Mouse (Mus musculus) intestine, embryonic 16.5 days (tissue): Measurements from ENCODE around the gene Slc27a1. TPM values are rescaled to one million over a fixed set of nuclear protein-coding genes. Genes with fewer than 3 reads are reported as not detected.
A peak's percentile ranks its signal among the peaks of the same experiment; 100 is the strongest.

Experiments
- ATAC-seq: fragments of 200-750 bp; cut with Nextera tagmentation; 2 replicates; pipeline ENCODE4 v1.8.0; 2017; ENCODE audit warnings: moderate TSS enrichment, moderate library complexity
- H3K27ac ChIP-seq: fragments of 300-500 bp; sonication (generic); 2 replicates; pipeline ENCODE4 v1.5.1; 2014; ENCODE audit warnings: mild to moderate bottlenecking, low read length
- H3K27me3 ChIP-seq: fragments of 300-500 bp; sonication (generic); replicated peaks from 2 replicates; pipeline ENCODE4 v1.6.1; 2014; ENCODE audit warnings: low read length, control low read depth, mixed read lengths; ENCODE audit not compliant: control insufficient read depth, insufficient read depth
- H3K36me3 ChIP-seq: fragments of 300-500 bp; sonication (generic); 2 replicates; pipeline ENCODE4 v1.6.1; 2014; ENCODE audit warnings: low read length, control low read depth; ENCODE audit not compliant: control insufficient read depth, insufficient read depth
- H3K4me1 ChIP-seq: fragments of 300-500 bp; sonication (generic); 2 replicates; pipeline ENCODE4 v1.6.1; 2014; ENCODE audit warnings: low read length, control low read depth, mixed read lengths; ENCODE audit not compliant: control insufficient read depth, insufficient read depth
- H3K4me2 ChIP-seq: fragments of 300-500 bp; sonication (generic); 2 replicates; pipeline ENCODE4 v1.6.1; 2014; ENCODE audit warnings: low read depth, low read length, control low read depth
- H3K4me3 ChIP-seq: fragments of 300-500 bp; sonication (generic); 2 replicates; pipeline ENCODE4 v1.5.1; 2014; ENCODE audit warnings: mild to moderate bottlenecking, low read length
- H3K9ac ChIP-seq: fragments of 300-500 bp; sonication (generic); 2 replicates; pipeline ENCODE4 v1.6.1; 2014; ENCODE audit warnings: low read depth, low read length
- H3K9me3 ChIP-seq: fragments of 300-500 bp; sonication (generic); 2 replicates; pipeline ENCODE4 v1.6.1; 2016; ENCODE audit warnings: low read length, control low read depth; ENCODE audit not compliant: control insufficient read depth
- WGBS: fragments of 180-500 bp; shearing (Covaris S2); extraction: QIAGEN DNeasy Blood & Tissue Kit; methylation state at CpG from one replicate; pipeline ENCODE4 v1.1.7; 2014; 5-methylcytosine and 5-hydroxymethylcytosine counted together
- polyA plus RNA-seq: library from polyadenylated mRNA; unstranded; fragments of >200 nt; fragmentation: Nextera tagmentation; extraction: Ambion mirVana; gene quantifications from 2 replicates; pipeline ENCODE4 v1.2.1, GENCODE M21; 2015

The Slc27a1 gene
- polyA plus RNA-seq, 1 experiment from 2014 or later = 24.3 TPM

DNA sequence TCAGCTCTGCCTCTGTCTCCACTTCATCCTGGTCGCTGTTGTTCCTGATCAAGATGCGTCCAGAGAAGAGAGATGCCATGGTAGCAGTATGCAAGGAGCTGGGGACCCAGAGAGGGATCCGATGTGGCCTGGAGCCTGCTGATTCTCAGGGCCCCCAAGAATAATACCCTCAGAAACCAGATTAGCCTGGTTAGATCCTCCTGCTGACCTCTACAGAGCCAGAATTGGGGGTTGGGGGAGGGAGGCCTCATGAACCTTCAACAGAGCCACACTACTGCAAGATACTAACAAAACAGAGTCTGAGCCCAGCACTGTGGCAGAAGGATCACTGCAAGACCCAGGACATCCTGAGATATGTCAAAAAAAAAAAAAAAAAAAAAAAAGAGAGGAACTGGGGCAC is 2.2 kb upstream of the Slc27a1 start, which contains the start of gene Nxnl1:
TSS of gene Nxnl1 (minus strand) at position 101 of the 400 bp plus-strand sequence.
- peaks cover 6% of the 10 kb centered on the region; the same call in 1 of the 2 replicates for H3K9me3 ChIP-seq
- H3K27me3 ChIP-seq = peaks cover 11% of the 10 kb centered on the region
- no peak within 1 kb of the TSS for H3K9ac ChIP-seq
- 71% methylated on average over 3 of the region's 3 CpGs for WGBS
- no peak for ATAC-seq
- no peaks in the 10 kb centered on the region for H3K36me3 ChIP-seq
- peaks cover 25% of the 10 kb centered on the region for H3K4me1 ChIP-seq
- no peak within 1 kb of the TSS for H3K4me2 ChIP-seq
- no peak within 1 kb of the TSS for H3K4me3 ChIP-seq
- no peak within 1 kb of the TSS for H3K27ac ChIP-seq

DNA sequence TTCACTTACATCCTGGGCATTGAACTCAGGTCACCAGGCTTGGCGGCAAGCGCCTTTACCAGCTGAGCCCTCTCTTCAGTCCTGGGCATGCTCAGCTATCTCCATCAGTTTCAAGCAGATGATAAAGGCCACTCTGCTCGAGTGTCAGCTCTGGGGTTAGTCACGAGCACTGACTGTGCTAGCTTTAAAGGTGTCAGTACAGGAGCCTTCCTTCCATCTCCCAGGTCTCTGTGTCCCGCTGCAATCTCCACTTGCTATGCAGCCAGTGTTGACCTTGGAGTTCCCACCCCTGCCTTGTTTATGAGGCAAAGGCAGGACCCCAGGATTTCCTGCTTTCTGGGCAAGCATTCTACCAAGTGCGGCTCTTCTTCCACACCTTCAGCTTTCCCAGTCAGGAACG is 1.1 kb upstream of the Slc27a1 start:
- Histone ChIP-seq H3K27me3 (peaks cover 2% of the 10 kb centered on the region; the same call in 1 of the 2 replicates), H3K4me1 (peaks cover 23% of the 10 kb centered on the region), H3K9me3 (peaks cover 6% of the 10 kb centered on the region; the same call in 1 of the 2 replicates), H3K4me2 (no peak overlapping the region), H3K36me3 (no peaks in the 10 kb centered on the region), H3K4me3 (no peak overlapping the region), H3K27ac (no peak overlapping the region), H3K9ac (no peak overlapping the region)
- WGBS = 76% methylated on average over 7 of the region's 7 CpGs
- ATAC-seq = no peak

DNA sequence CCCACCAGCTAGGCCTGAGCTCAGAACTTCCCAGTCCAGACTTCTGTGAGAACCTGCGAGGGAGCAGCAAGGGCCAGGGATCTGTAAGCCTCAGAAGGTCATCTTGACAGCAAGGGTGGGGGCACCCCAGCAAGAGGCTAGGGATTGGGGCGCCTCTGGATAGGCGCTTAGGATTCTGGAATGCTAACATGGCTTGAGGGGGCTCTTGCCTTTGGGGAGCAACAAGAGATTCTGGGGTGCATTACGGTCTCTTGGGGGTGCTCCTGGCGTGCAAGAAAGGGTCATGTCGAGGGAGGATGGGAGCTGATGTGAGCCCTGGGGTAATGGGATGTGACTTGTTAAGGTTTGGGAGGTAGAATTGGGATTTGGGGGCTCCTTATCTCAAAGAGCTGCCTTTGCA is 259 bp downstream of the Slc27a1 start:
- Histone ChIP-seq H3K9ac (peak overlapping the region; percentile 71), H3K4me2 (peak overlapping the region; percentile 94), H3K9me3 (peaks cover 4% of the 10 kb centered on the region; the same call in 1 of the 2 replicates), H3K36me3 (no peaks in the 10 kb centered on the region), H3K27ac (0 out of 2 replicates have a peak overlapping the region, but pooled peaks have one; percentile 91), H3K4me3 (peak overlapping the region; percentile 73), H3K4me1 (peaks cover 16% of the 10 kb centered on the region), H3K27me3 (no peaks in the 10 kb centered on the region; the same call in 1 of the 2 replicates)
- no peak for ATAC-seq
- 25% methylated on average over 6 of the region's 6 CpGs for WGBS

DNA sequence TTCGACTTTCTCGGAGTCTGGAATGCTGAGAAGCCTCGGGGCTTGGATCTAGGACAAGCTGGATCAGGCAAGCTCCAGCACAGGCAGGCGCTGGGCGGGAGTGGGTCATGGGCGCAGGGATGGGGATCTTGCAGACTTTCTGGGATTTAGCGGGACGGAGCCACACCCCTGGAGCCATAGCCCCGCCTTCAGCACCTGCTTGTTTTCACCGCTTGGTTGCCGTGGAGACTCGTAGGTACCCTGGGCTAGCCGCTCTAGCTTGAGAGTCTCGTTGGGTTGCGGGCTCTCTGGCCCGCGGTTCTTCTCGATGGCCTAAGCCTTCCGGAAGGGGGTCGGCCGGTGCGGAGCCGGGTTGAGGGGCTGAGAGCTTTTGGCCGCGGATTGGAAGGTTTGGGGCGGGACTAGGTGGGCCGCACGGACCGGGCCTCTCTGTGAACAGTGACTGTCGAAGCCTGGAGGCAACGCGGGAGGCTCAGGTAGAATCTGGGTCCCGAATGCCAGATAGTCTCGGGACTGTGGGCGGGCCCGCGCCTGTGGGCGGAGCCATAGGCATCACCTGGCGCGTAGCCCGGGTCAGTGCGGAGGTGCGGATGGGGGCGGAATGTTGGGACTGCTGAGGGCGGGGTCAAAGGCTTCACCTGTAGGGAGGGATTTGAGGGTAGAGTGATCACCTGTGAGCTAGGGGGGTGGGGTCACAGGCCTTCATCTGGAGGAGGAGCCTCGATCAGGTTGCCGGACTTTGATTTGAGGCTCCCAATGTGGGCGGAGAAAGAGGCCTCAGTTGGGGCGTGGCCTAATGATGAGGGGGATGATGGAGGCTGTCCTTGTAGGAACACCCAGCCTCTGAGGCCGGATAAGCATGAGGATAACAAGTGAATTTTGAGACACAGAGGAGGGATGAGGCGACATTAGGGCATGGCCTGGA is 946 bp downstream of the Slc27a1 start:
- Histone ChIP-seq H3K9me3 (no peaks in the 10 kb centered on the region), H3K27ac (peak overlapping the region; percentile 91), H3K4me1 (peaks cover 16% of the 10 kb centered on the region), H3K36me3 (no peaks in the 10 kb centered on the region), H3K9ac (peak overlapping the region; percentile 76), H3K4me2 (peak overlapping the region; percentile 94), H3K27me3 (no peaks in the 10 kb centered on the region), H3K4me3 (peak overlapping the region; percentile 73)
- under 1% methylated on average over 51 of the region's 51 CpGs for WGBS
- ATAC-seq = peak; percentile 82

DNA sequence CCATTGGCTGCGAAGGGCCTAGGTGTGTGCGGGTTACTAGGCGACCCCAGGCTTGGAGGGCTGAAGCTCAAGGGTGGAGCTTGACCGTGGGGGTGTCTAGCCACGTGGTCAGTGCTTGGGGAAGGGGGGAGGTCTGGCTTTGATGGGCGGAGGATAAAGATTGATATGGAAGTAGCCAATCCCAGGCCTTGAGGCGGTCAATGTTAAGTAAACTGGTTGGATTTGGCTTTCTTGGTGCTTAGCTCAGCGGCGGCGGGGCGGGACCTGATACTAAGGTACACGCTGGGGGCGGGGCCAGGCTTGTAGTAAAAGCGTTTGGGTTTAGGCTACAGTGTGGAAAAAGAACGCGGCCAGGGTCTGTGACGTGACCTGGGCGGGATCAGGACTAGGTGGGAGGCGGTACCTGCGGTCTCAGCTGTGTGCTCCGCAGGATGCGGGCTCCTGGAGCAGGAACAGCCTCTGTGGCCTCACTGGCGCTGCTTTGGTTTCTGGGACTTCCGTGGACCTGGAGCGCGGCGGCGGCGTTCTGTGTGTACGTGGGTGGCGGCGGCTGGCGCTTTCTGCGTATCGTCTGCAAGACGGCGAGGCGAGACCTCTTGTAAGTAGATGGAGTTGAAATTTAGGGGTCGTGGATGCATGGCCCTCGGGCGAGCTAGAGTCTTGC is 1.7 kb downstream of the Slc27a1 start:
- Histone ChIP-seq H3K4me1 (peaks cover 16% of the 10 kb centered on the region), H3K4me3 (peak overlapping the region; percentile 73), H3K9me3 (no peaks in the 10 kb centered on the region), H3K4me2 (peak overlapping the region; percentile 94), H3K9ac (peak overlapping the region; percentile 76), H3K36me3 (no peaks in the 10 kb centered on the region), H3K27ac (peak overlapping the region; percentile 76), H3K27me3 (no peaks in the 10 kb centered on the region)
- ATAC-seq = peak; percentile 90
- under 1% methylated on average over 41 of the region's 41 CpGs for WGBS

DNA sequence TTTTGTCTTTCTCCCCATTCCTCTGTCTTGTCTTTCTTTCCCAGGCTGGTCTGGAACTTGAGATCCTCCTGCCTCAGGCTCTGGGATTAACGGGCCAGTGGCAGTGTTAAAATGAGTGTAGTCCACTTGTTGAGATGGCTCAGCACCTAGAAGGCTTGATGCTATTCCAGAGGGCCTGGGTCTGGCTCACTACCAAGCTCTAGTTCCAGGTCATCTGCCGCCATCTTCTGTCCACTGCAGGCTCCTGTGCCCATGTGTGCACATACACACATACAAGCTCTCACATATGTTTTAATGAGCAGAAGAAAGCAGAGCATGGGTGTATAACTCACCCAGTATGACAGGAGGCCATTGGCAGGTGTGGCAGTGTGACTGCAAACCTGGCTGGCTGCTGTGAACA is 3.4 kb downstream of the Slc27a1 start:
- H3K4me2 ChIP-seq = no peak overlapping the region
- no peak for ATAC-seq
- WGBS = 79% methylated on average over 2 of the region's 2 CpGs
- no peak overlapping the region for H3K9ac ChIP-seq
- no peaks in the 10 kb centered on the region for H3K9me3 ChIP-seq
- peaks cover 16% of the 10 kb centered on the region for H3K4me1 ChIP-seq
- H3K4me3 ChIP-seq = no peak overlapping the region
- no peaks in the 10 kb centered on the region for H3K36me3 ChIP-seq
- H3K27ac ChIP-seq = no peak overlapping the region
- no peaks in the 10 kb centered on the region for H3K27me3 ChIP-seq

DNA sequence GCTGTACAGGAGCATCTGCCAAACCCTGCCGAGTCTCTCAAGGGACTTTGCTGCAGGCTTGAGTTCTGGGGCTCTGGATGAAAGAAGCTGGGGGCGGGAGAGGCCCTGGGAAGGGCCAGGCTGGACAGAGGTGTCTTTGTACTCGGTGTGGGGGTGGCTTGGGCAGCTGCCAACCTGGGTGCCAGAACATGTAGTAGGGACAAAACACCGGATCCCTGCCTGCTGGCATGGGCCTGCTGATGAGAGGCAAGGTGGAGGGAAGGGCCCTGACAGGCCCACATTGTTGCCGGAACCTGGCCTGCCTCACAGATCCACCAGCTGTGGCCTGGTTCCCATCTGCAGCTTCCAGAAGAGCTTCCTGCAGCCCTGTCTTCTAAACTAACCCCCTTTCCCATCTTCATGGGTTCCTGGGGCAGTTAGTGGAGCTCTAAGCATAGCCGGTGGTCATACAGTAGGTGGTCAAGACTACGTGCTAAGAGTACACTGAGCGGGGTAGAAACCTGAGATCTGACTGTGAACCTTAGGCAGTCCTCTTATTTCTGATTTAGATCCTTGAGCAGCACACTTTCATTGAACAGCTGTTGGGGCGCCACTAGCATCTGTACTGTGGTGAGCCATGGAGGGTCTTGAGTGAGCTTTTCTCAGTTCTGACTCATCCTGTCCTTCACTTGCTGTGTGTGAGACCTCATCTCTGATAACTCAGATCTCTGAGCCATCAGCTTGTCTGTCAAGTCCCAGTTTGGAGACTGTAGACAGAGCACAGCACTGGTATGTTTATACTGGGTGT is 4.4 kb downstream of the Slc27a1 start:
- no peak overlapping the region; the same call in 1 of the 2 replicates for H3K27ac ChIP-seq
- no peak overlapping the region for H3K4me3 ChIP-seq
- H3K4me2 ChIP-seq = no peak overlapping the region
- H3K9me3 ChIP-seq = no peaks in the 10 kb centered on the region
- WGBS = 73% methylated on average over 9 of the region's 9 CpGs
- 0 out of 2 replicates have a peak overlapping the region, but pooled peaks have one; percentile 11 for H3K9ac ChIP-seq
- no peaks in the 10 kb centered on the region for H3K36me3 ChIP-seq
- H3K4me1 ChIP-seq = peaks cover 16% of the 10 kb centered on the region
- no peaks in the 10 kb centered on the region for H3K27me3 ChIP-seq
- ATAC-seq = no peak

DNA sequence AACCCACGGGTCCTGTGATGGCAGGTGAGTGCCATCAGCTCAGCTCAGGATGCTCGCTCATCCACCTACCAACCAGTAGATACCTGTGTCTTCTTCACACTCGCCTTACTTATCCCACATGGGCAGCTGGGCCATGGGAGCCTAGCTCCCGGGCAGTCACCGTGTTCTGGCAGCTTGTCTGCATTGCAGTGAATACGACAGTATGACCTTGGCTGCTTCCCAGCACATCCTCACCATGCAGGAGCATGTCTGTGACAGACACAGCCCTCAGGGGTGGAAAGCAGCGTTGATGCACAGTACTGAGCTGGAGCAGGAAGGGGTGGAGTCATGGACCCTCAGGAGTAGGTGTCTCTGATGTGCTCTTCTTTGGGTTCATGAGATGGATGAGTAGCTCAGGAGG is 5.7 kb downstream of the Slc27a1 start:
- Histone ChIP-seq H3K4me3 (no peak overlapping the region), H3K4me2 (no peak overlapping the region), H3K9me3 (no peaks in the 10 kb centered on the region), H3K9ac (no peak overlapping the region), H3K36me3 (no peaks in the 10 kb centered on the region), H3K27me3 (no peaks in the 10 kb centered on the region; the same call in 1 of the 2 replicates), H3K4me1 (peaks cover 6% of the 10 kb centered on the region; the same call in 1 of the 2 replicates), H3K27ac (no peak overlapping the region)
- no peak for ATAC-seq
- 79% methylated on average over 7 of the region's 7 CpGs for WGBS
